Mouse (Mus musculus): ENCODE data around the gene Ndst2. TPM values are rescaled to one million over a fixed set of nuclear protein-coding genes. Genes with fewer than 3 reads are reported as not detected.

Ndst2 gene
- total RNA-seq, 2 experiments from 2014 or later, result 16.4 to 16.8 TPM

Small RNA genes lying within 50 kb of the gene (microRNA-seq; reads per million reads assigned to microRNA genes)
- gene Mir6946, result 0 to 1.5 reads per million in 2 experiments

Other genes starting within 250 kb of the Ndst2 start
- under 1 TPM; 0.72 to 0.96 TPM for gene Mss51, start 237.7 kb downstream of the Ndst2 start, total RNA-seq (2021)
- gene Ppp3cb, start 188.0 kb downstream of the Ndst2 start, total RNA-seq (2021), result 100 to 1,000 TPM; 282 to 285 TPM
- gene Usp54, start 93.5 kb downstream of the Ndst2 start, total RNA-seq (2021), result 10 to 100 TPM; 39.4 to 44.2 TPM
- gene Myoz1, start 78.0 kb downstream of the Ndst2 start, total RNA-seq (2021), result not detected
- under 1 TPM; 0.21 to 0.28 TPM for gene Synpo2l, start 66.2 kb downstream of the Ndst2 start, total RNA-seq (2021)
- gene Sec24c, start 60.3 kb downstream of the Ndst2 start, total RNA-seq (2021), result 100 to 1,000 TPM; 102 to 110 TPM
- gene Fut11, start 39.6 kb downstream of the Ndst2 start, total RNA-seq (2021), result 10 to 100 TPM; 17.2 to 18.0 TPM
- 10 to 100 TPM; 47.0 to 55.4 TPM for gene Chchd1, start 31.6 kb downstream of the Ndst2 start, total RNA-seq (2021)
- gene Zswim8, start 27.0 kb downstream of the Ndst2 start, total RNA-seq (2021), result 100 to 1,000 TPM; 151 to 155 TPM
- 100 to 1,000 TPM; 315 to 361 TPM for gene Camk2g, start 59.5 kb upstream of the Ndst2 start, total RNA-seq (2021)
- gene Plau, start 102.1 kb upstream of the Ndst2 start, total RNA-seq (2021), result 1 to 10 TPM; 7.7 to 8.2 TPM
- 10 to 100 TPM; 21.7 to 26.0 TPM for gene Vcl, start 194.8 kb upstream of the Ndst2 start, total RNA-seq (2021)

Measured in left cerebral cortex, adult 18-20 months (tissue).